Mouse (Mus musculus) regulatory T cell (primary cell): ENCODE data around the gene Ptms.

Experiments
- in situ Hi-C: fragments of 300-600 bp; cut with MboI, MseI; formaldehyde crosslinking; loops from one replicate; pipeline ENCODE4 v1.15.1; 2025; ENCODE audit warnings: high pct_unique_total_duplicates

Ptms gene

DNA sequence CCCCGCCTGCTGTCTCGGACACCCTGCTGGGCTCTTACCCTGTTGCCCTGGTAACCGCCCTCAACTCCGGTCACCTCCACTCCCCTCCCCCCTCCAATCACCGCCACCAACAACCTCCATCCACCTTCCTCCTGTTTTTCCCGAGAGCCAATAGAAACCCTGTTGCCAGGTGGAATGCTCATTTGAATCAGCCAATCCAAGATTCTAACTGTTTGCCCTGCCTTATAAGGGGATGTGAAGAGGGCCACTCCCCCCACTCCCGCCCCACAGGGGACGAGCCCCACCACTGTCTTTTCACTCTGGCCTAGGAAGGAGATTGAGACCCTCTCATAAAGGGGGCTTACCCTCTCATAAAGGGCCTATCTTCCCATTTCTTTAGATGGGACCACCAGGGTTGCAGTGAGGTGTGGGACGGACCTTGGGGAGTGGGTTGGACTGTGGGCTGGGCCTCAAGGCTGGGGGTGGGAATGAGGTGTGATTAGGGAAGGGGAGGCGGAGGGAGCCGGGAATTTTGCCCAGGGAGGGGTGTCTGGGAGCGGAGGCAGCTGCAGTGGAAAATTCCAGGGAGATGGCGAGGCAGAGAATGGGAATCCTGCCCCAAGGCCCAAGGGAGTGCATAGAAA lies at the start of gene Ptms:
TSS of gene Ptms (minus strand) at position 409 of the 623 bp plus-strand sequence.
- in situ Hi-C loops: loop anchor here (10.0 kb wide), 1 partner anchor 505 kb away; no protein-coding TSS in a partner anchor

DNA sequence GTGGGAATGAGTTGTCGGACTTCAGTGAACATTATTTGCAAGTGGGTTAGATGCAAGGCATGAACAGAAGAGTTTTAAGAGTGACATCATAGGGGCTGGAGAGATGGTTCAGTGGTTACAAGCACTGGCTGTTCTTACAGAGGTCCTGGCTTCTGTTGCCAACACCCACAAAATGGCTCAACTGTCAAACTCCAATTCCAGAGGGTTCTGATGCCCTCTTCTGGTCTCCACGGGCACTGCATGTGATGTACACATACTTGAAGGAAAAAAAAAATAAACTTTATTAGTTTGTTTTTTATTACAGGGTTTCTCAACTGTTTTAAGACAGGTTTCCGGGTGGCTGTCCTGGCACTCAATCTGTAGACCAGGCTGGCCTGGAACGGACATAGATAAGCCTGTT lies 47.9 kb upstream of the Ptms start:
- in situ Hi-C loops: no loop called here

DNA sequence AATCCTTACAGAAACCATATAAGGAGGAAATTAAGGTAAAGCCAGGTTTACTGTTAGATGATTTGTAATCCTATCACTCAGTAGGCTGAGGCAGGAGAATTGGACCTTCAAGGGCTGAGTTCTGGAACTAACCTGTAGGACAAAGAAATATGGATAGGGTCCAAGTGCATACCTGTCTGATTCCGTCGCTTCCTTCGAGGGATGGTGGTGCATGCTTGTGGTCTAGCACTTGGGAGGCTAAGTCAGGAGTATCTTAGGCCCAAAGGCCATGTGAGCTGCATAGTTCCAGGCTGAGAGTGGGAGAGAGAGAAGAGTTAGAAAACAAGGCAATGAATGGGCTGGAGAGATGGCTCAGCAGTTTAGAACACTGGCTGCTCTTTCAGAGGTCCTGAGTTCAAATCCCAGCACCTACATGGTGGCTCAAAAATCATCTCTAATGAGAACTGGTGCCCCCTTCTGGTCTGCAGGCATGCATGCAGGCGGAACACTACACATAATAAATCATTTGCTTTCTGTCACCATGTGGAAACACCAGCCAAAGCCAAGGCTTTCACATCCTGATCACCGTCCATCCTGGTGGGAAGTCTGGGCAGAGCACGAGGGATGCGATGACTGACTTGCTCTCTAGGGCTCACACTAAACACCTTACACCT lies 46.7 kb upstream of the Ptms start:
- in situ Hi-C loops: no loop called here

DNA sequence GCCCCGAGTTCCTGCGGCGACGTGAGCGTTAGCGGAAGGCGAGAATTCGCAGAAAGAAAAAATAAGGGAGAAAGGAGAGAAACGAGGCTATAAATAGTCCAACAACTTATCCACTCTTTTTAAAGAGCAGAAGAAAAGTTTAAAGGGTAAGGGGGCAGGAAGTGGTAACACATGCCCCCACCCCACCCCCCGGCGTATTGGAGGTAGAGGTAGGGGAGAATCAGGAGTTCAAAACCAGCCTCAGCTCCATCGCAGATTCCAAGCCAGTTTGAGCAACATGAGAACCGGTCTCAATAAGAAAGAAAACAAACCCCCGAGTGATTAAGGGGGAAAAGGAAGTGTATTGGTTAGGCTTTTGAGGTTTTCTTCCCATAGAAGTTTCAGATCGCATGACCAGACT lies 45.8 kb upstream of the Ptms start:
- in situ Hi-C loops: no loop called here

DNA sequence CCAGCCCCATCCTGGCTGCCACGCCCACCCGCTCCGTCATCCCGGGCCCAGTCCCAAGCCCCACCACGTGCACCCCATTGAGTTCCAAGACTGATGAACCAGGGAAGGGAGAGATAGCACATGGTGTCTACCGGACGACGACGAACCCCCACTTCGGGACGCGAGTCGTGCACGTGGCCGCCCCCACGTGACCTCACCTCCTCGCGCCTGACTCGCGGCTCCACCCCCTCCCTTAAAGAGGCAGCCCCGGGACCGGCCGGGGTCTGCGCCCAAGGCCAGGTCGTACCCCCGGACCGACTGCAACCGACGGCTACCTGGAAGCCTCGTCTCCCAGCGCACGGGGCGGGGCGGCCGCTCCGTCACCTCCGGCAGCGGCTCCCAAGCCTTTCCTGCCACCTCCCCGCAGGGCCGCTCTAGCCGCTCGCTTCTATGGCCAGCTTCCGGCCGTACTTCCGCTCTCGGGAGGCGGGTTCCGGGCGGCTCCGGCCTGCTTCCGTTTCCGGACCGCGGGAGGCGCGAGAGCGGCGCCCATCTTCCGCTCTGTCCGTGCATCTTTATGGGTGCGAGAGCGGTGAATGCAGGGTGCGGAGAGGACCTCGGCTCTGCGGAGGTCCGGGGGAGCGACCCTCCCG lies 45.3 kb upstream of the Ptms start, which contains the start of gene Cops7a:
TSS of gene Cops7a (minus strand) at position 451 of the 632 bp plus-strand sequence.
- in situ Hi-C loops: no loop called here

DNA sequence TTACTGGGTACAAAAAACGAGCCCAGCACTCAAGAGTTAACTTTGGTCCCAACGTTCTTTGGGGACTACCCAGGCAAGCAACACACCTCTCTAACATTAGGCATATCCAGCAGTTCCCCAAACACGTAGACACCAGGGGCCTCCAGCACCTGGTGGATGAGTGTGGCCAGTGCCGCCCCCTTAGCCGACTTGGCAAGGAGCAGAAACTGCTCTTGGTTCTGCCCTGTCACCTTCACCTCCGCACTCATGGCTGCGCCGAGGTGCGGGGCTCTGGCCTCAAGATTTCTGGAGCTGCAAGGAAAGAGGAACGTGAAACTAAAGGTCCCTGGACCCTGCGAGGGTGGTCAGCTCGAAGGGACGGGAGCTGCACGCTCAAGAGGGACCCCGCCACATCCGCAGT lies 44.7 kb upstream of the Ptms start:
- in situ Hi-C loops: no loop called here

DNA sequence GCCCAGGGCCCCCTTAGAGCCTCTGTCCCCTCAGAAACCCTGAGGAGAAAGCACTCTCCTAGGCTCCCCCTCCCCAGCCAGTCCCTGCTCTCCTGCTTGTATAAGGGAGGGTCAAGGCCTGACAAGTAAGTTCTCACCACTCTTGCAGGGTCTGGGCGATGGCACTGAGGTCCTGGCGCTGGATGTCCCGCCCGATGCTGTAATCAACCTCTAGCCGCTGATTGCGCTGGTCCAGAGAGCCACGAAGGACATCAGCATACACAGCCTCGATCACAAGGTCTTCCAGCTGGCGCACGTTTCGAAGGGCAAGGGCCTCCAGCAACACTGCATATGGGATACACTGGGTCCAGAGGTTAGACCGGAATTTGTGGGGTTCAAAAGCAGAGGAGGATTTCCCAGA lies 41.1 kb upstream of the Ptms start:
- in situ Hi-C loops: no loop called here

DNA sequence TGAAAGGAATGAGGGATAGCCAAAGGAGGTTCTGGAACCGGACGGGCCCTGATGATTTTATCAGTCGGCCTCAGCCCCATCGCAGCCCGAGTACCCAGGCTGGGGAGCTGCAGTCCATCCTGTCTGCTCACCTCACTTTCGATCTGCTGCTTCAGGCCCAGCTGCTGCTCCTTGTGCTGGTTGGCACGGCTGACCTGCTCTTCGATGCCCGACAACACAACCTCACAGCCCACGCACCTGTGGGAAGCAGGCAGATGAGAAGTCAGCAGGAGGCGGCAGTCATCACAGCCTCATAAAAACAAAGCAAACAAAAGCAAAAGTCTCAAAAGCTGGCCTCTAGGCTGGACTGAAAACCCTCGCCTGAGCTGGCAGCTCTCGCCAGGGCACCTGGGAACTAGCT lies 40.1 kb upstream of the Ptms start:
- in situ Hi-C loops: no loop called here

DNA sequence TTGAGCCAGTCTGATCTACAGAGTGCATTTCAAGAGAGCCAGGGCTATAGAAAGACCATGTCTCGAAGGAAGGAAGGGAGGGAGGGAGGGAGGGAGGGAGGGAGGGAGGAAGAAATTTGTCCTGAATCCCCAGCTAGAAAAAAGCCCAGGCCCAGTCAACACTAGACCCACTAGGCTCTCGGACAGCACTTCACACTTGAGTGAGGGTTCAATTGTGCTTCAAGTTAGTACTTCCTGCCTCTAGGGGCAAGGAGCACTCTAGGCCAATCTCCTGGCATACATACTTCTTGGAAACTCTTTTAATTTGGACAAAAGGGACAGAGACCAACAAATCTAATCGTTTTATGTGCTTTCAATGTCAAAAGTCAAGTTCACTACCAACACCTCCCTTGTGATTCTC lies 38.2 kb upstream of the Ptms start:
- in situ Hi-C loops: no loop called here

DNA sequence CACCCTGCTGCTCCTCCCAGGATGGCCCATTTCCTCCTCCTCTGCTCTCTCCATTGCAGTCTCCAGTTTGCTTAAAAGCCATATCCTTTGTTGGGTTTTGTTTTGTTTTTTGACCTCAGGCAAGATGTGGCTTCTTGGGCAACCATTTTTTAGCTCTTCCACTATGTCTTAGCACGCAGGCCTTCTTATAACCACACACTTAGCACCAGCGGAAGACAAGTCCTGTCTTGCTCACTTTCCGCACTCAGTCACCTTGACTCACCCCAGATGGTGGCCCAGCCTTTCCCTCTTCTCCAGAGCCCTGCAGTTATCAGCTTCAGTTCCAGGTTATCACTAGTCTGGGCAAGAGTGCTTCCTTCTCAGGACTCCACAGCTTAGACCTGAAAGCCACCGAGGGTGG lies 35.3 kb upstream of the Ptms start:
- in situ Hi-C loops: no loop called here

DNA sequence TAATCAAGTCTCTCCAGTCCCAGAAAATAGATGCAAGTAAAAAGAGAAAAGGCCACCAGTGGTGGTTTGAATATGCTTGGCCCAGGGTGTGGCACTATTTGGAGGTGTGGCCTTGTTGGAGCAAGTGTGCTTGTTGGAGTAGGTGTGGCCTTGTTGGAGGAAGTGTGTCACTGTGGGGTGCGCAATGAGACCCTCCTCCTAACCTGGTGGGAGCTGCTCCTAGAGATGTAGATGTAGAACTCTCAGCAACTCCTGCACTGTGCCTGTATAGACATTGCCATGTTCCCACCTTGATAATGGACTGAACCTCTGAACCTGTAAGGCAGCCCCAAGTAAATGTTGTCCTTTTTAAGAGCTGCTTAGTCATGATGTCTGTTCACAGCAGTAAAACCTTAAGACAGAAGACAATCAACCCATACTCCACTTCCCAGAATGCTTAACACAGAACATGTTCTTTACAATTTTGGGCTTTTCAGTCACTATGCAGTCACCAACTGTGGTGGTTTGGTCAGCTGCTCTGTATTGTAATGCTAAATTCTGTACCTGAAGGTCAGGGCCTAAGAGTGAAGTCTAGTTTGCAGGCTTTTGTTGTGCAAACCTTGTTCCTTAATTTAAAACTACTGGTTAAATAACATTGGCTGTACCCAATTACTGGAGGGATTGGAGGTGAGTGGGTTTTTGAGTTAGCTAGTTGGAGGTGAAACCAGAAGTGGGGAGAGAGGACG lies 34.2 kb upstream of the Ptms start:
- in situ Hi-C loops: no loop called here

DNA sequence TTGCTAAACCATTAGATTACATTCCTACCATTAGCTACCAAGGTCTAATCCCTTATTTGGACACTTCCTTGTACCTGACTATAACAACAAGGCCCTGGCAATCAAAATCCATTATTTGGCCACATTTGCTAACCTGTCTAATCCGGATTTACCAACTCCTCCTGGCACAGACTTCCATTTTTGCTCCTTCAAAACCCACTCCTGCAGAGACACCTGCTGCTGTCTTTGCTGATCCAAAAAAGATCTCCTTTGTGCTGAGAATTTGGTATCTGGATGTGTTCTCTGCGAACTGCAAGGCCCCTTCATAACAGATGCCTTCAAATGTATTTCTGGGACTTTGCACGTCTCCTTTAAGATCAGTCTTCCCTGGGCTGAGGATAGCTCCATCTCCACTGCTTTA lies 23.6 kb upstream of the Ptms start:
- in situ Hi-C loops: no loop called here

DNA sequence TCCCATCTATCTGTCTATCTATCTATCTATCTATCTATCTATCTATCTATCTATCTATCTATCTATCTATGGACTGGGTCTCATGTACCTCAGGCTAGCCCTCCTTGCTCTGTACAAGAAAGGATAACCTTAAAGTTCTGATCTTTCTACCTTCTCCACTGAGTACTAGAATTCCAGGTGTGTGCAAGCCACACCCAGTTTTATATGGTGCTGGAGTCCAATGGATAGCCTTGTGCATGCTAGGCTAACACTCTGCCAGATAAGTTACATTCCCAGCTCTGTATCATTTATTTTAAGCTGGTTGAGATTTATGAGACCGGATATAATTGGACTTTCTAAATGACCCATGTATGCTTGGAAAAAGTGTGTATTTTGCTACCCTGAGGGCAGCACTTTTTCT lies 21.8 kb upstream of the Ptms start:
- in situ Hi-C loops: no loop called here

DNA sequence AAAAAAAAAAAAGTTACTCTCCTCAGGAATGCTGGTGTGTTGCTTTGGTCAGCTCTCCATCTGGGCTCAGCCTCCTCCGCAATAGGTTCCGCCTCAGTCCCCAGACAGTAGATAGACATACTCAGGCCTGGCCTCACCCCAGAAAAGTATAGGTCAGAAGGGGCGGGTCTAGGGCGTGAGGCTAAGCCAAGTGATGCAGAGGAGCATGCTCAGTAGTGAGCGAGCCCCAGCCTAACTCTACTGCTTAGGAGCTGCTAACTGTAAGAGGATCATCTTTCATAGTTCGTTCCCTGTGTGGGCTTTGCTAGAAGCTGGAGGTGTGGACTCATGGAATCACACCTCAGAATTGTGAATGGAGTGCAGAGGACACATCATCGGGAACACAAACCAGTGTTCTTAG lies 18.7 kb upstream of the Ptms start:
- in situ Hi-C loops: no loop called here

DNA sequence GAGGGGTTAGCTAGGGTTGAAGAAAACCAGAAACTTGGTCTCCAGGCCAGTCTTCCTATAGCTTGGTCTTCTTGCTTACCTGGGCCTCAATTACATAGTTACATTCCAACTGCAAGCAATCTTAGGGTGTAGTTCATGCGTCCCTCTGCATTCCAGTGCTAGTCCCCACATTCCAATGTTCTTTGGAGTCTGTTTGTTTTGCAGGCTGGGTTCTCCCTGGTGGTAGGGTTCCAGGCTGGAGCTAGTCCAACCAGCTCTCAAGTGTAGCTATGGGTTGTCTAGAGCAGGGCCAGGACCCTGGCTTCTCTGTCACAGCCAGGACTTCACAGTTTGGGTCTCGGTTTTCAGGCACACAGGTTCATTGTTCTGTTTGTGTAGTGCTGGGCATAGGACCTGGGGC lies 17.6 kb upstream of the Ptms start:
- in situ Hi-C loops: no loop called here

DNA sequence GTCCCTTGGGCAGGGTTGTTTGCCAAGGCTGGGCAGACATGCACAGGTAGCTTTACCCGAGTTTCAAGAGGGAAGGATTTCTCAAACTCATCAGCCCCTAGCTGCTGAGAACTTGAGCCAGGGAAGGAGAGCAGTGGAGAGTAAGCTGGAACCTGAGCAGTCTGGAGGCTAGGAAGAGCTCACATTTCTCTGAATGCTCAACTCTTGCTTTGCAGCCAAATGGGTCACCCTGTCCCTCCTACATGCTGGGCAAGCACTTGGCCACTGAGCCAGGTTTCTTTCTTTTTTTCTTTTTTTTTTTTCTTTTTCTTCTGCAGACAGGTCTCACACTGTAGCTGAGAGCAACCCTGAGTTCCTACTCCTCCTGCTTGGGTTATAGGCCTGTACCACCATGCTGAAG lies 16.8 kb upstream of the Ptms start:
- in situ Hi-C loops: no loop called here

DNA sequence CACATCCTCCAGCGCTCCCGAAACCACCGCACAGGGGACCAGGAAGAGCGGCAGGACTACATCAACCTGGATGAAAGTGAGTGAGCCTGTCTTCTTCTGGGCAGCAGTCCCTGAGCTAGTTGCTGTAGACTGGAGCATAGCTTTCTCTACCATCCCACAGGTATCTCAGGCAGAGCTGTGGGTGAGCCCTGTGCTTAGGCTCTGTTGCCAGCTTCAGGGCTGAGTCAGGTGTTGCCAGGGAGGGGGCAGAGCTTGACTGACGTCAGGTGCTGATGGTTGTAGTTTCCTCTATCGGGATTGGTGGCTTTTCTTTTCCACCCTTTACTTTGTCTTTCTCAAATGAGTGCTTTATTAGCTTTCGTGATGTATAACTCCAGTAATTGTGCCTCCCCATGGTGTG lies 14.8 kb upstream of the Ptms start:
- in situ Hi-C loops: loop anchor here (5.0 kb wide), 1 partner anchor 42 kb away; no protein-coding TSS in a partner anchor

DNA sequence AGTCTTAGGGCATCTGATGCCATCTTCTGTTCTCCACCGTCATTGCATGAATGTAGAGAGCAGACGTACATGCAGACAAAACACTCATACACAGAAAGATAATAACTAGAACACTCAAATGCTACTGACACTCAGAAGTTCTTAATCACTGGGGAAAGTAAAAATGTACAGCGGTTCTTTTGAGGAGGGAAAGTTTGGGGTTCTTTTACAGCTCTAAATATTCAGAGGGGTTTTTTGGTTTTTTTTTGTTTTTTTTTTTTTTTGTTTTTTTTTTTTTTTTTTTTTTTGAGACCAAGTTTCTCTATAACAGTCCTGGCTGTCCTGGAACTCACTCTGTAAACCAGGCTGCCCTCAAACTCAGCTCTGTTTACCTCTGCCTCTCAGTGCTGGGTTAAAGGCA lies 13.2 kb upstream of the Ptms start:
- in situ Hi-C loops: loop anchor here (5.0 kb wide), 1 partner anchor 41 kb away; no protein-coding TSS in a partner anchor

DNA sequence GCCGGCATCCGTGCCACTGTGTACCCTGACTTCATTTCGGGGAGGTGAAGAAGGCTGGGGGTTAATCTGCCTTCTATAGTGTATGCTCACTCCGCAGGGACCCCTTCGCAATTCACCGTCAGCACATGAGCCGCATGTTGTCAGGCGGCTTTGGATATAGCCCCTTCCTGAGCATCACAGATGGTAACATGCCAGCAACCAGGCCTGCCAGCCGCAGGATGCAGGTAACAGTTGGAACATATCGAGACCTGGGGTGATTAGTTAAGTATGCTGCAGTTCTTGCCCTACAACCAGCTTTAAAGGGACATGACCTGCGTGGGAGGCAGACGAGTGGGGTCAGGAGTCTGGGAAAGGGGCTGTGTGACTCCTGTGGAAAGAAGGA lies 12.4 kb upstream of the Ptms start:
- in situ Hi-C loops: loop anchor here (5.0 kb wide), 1 partner anchor 40 kb away; no protein-coding TSS in a partner anchor

DNA sequence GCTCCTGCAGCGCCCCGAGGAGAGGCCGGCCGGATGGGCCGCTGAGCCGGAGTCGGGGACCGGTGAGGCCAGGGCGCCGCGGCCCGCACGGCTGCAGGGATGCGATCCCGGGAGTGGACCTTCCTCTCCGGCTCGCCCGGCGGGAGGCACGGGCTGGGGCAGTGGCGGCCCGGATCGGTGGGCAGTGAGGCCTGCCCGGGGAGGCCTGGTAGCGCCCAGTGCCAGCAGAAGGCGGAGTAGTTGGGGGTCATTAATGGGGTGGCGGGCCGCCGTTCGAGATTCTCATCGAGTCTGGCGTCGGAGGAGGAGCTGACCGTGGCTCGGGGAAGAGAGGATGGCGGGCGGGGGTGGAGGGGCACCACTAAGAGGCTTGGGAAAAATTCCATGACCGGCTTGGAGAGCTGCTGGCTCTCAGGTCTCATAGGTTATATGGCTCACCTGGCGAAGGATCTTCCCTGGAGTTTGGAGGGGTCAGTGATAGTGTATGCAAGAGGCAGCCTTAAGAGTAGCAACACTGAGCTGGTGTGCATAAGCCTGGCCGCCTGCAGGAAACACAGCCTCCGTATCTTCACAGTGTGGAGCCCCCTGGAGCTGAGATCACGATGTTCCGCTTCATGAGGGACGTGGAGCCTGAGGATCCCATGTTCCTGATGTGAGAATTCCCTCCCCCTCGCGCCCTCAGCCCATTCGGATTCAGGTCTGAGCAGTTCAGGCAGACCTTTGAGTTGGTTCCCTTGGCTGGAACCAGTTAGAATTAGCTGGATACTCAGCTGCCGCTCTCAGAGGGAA lies 11.8 kb upstream of the Ptms start:
- in situ Hi-C loops: loop anchor here (5.0 kb wide), 1 partner anchor 39 kb away; no protein-coding TSS in a partner anchor

DNA sequence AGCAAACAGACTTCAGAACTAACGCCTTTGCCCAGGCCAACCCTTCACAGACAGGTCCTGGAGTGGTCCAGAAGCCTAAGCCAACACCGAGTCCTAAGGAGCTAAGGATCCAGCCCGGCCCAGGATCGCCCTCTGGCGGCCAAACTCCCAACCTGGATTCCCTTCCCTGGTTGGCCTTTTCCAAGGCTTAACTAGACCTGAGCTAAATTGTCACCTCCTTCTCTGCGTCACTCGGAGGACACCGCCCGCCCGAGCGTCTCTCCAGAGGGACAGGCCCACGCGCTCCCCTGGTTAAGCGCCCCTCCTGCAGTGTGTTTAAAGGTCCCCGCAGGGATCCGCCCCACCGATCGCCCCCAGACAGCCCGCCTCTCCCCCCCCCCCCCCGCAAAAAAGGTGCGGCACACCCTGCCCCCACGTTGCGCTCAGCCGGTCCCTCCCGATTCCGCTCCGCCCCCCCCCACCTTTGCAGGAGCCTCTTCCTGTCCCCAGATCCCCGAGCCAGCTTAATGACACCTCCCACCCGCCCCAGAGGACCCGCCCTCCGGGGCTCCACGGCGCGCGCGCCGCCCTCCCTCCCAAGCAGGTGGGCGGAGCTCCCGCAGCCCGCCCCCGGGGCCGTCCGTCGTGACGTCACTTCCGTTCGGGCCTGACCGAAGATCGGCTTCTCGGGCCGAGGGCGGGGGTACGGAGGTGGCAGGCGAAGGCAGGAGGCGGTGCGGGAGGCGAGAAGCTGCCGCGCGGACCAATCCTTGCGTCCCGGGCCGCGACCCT lies 11.0 kb upstream of the Ptms start, which contains the start of gene Mlf2:
TSS of gene Mlf2 (plus strand) at position 633 of the 771 bp plus-strand sequence.
- in situ Hi-C loops: loop anchor here (5.0 kb wide), 1 partner anchor 39 kb away; no protein-coding TSS in a partner anchor
